Mouse (Mus musculus) kidney, adult 2 months (tissue): ENCODE measurements at regions not wholly inside any gene's neighbourhood (a gene's known extent, or its start where the extent isn't known, plus 50 kb on each side); places are given as distances from the start of the nearest gene placed in this dataset.

Experiments used
- CTCF ChIP-seq: fragments of 200-500 bp; conservative IDR thresholded peaks from 2 replicates; pipeline ENCODE4 v1.5.1; 2011; ENCODE audit warnings: low read depth, mild to moderate bottlenecking, control low read depth, low read length, moderate library complexity, mixed read lengths; ENCODE audit not compliant: insufficient read depth, insufficient read length
- POLR2A ChIP-seq: fragments of 200-500 bp; IDR thresholded peaks from one replicate; pipeline ENCODE4 v1.6.1; 2011; ENCODE audit warnings: low read depth, low read length, control low read depth

- TF ChIP-seq CTCF (no peak), POLR2A (no peak)
Observed at GRCm38 (mm10) chr8:109101416-109101815, 392.4 kb upstream of the Pmfbp1 start.
